8 mouse cellular contexts compared by ENCODE assay signal in genomic region chr3:88531348-88532298, GRCm38 (mm10). TPM values are rescaled to one million over a fixed set of nuclear protein-coding genes. Genes with fewer than 3 reads are reported as not detected.
DNase-seq lines count a peak whose midpoint lies in the region; ATAC-seq and TF ChIP-seq lines count a peak whose summit lies in the region.

No protein-coding gene starts in this region.

- under 1% methylated on average over 60 of the region's 63 CpGs for WGBS in hindbrain, postnatal 0 days

- DNase-seq in T-cell, adult 2 months (ENCODE audit: low spot score), result peak; percentile 82
- DNase-seq in cerebellum, postnatal 4 days (ENCODE audit: low spot score in 2 of 2), result peak; percentile 86 to 93
- peak; percentile 87 for DNase-seq in gastrocnemius, adult 2 months
- peak; percentile 93 for DNase-seq in hindbrain, postnatal 0 days (ENCODE audit: low spot score)
- peak; percentile 80 to 82 for DNase-seq in left cerebral cortex, adult 8-10 months (ENCODE audit: low spot score in 2 of 2)
- DNase-seq in right cerebral cortex, postnatal 10 days (ENCODE audit: low spot score in 2 of 2), result peak; percentile 93
- peak; percentile 88 for DNase-seq in urinary bladder, postnatal 25 days (ENCODE audit: low spot score)

- H3K9me3 ChIP-seq in hindbrain, postnatal 0 days (ENCODE audit: low read length), result no peaks in the 10 kb centered on the region
- H3K9me3 ChIP-seq in megakaryocyte, embryonic 14.5 days, result no peaks in the 10 kb centered on the region

- H3K4me3 ChIP-seq in gastrocnemius, adult 2 months, result peak overlapping the region; percentile 91
- peak overlapping the region; percentile 66 for H3K4me3 ChIP-seq in hindbrain, postnatal 0 days (ENCODE audit: low read length)
- peak overlapping the region; percentile 94 for H3K4me3 ChIP-seq in megakaryocyte, embryonic 14.5 days (replicated peaks)

- 0 out of 2 replicates have a peak, but pooled peaks cover under 1% of the 10 kb centered on the region for H3K36me3 ChIP-seq in hindbrain, postnatal 0 days (ENCODE audit: insufficient read depth, low read length)
- H3K36me3 ChIP-seq in megakaryocyte, embryonic 14.5 days (replicated peaks; ENCODE audit: low read length), result peaks cover 12% of the 10 kb centered on the region

- H3K27ac ChIP-seq in gastrocnemius, adult 2 months, result peak overlapping the region; percentile 93
- H3K27ac ChIP-seq in hindbrain, postnatal 0 days, result peak overlapping the region; percentile 92

- no peaks in the 10 kb centered on the region for H3K27me3 ChIP-seq in hindbrain, postnatal 0 days (ENCODE audit: insufficient read depth, low read length)
- peaks cover 49% of the 10 kb centered on the region for H3K27me3 ChIP-seq in megakaryocyte, embryonic 14.5 days (replicated peaks)

- TF ChIP-seq CTCF in gastrocnemius, adult 2 months (IDR thresholded peaks at IDR 0.05), result no peak
- no peak for TF ChIP-seq CTCF in hindbrain, postnatal 0 days (IDR thresholded peaks at IDR 0.05; ENCODE audit: low read depth)

- peaks cover 48% of the 10 kb centered on the region for H3K4me1 ChIP-seq in hindbrain, postnatal 0 days (ENCODE audit: insufficient read depth, low read length)
- H3K4me1 ChIP-seq in megakaryocyte, embryonic 14.5 days, result peaks cover 76% of the 10 kb centered on the region

- peak overlapping the region; percentile 87 for H3K4me2 ChIP-seq in hindbrain, postnatal 0 days (ENCODE audit: low read depth, low read length)

- intact Hi-C loops in gastrocnemius, adult 2 months (cut with DNase I), result no loop called here

- peak; percentile 86 for ATAC-seq in hindbrain, postnatal 0 days

- peak overlapping the region; percentile 94 for H3K9ac ChIP-seq in hindbrain, postnatal 0 days (replicated peaks; ENCODE audit: low read length)

RNA-seq across cellular contexts. Expression of gene Mex3a, which starts 0.6 kb away (rescaled TPM):
- total RNA-seq in gastrocnemius, adult 2 months (2021), result under 1 TPM; 0.15 to 0.20 TPM
- 52.3 and 54.5 TPM in 2 replicates for total RNA-seq in hindbrain, postnatal 0 days (2014; rRNA removed)
- polyA plus RNA-seq in hindbrain, postnatal 0 days (2015; fragmentation: Nextera tagmentation; extraction: Ambion mirVana), result 13.9 and 15.3 TPM in 2 replicates
- 1 to 10 TPM; 2.3 to 3.1 (median 2.6) TPM for total RNA-seq in left cerebral cortex, adult 8-10 months (2022)
- polyA plus RNA-seq in megakaryocyte, embryonic 14.5 days (2012; ENCODE audit: insufficient read depth, low replicate concordance), result 0.83 and 1.6 TPM in 2 replicates

RNA-seq across cellular contexts. Expression of gene Rab25, which starts 16.5 kb away (rescaled TPM):
- total RNA-seq in gastrocnemius, adult 2 months (2021), result not detected
- total RNA-seq in hindbrain, postnatal 0 days (2014; rRNA removed), result not detected in 2 replicates
- 0.44 and 1.3 TPM in 2 replicates for polyA plus RNA-seq in hindbrain, postnatal 0 days (2015; fragmentation: Nextera tagmentation; extraction: Ambion mirVana)
- not detected for total RNA-seq in left cerebral cortex, adult 8-10 months (2022)
- polyA plus RNA-seq in megakaryocyte, embryonic 14.5 days (2012; ENCODE audit: insufficient read depth, low replicate concordance), result 0.51 TPM in 1 of 2 replicates, not detected in the other

RNA-seq across cellular contexts. Expression of gene Lamtor2, which starts 21.3 kb away (rescaled TPM):
- 100 to 1,000 TPM in 1 of 2 experiments, 10 to 100 TPM in 1; 70.9 to 104 TPM for total RNA-seq in gastrocnemius, adult 2 months (2021)
- 45.1 and 59.2 TPM in 2 replicates for total RNA-seq in hindbrain, postnatal 0 days (2014; rRNA removed)
- 189 and 198 TPM in 2 replicates for polyA plus RNA-seq in hindbrain, postnatal 0 days (2015; fragmentation: Nextera tagmentation; extraction: Ambion mirVana)
- total RNA-seq in left cerebral cortex, adult 8-10 months (2022), result 100 to 1,000 TPM; 102 to 133 (median 110) TPM
- polyA plus RNA-seq in megakaryocyte, embryonic 14.5 days (2012; ENCODE audit: insufficient read depth, low replicate concordance), result 18.1 and 152 TPM in 2 replicates

RNA-seq across cellular contexts. Expression of gene Lmna, which starts 21.9 kb away (rescaled TPM):
- total RNA-seq in gastrocnemius, adult 2 months (2021), result 10 to 100 TPM; 67.5 to 82.5 TPM
- 59.7 and 60.8 TPM in 2 replicates for total RNA-seq in hindbrain, postnatal 0 days (2014; rRNA removed)
- 59.1 and 61.1 TPM in 2 replicates for polyA plus RNA-seq in hindbrain, postnatal 0 days (2015; fragmentation: Nextera tagmentation; extraction: Ambion mirVana)
- total RNA-seq in left cerebral cortex, adult 8-10 months (2022), result 10 to 100 TPM; 50.1 to 67.5 (median 60.3) TPM
- 607 and 1,158 TPM in 2 replicates for polyA plus RNA-seq in megakaryocyte, embryonic 14.5 days (2012; ENCODE audit: insufficient read depth, low replicate concordance)

RNA-seq across cellular contexts. Expression of gene Ubqln4, which starts 21.9 kb away (rescaled TPM):
- 10 to 100 TPM; 78.2 to 90.2 TPM for total RNA-seq in gastrocnemius, adult 2 months (2021)
- total RNA-seq in hindbrain, postnatal 0 days (2014; rRNA removed), result 119 and 131 TPM in 2 replicates
- polyA plus RNA-seq in hindbrain, postnatal 0 days (2015; fragmentation: Nextera tagmentation; extraction: Ambion mirVana), result 29.4 and 29.8 TPM in 2 replicates
- total RNA-seq in left cerebral cortex, adult 8-10 months (2022), result 100 to 1,000 TPM; 121 to 142 (median 129) TPM
- polyA plus RNA-seq in megakaryocyte, embryonic 14.5 days (2012; ENCODE audit: insufficient read depth, low replicate concordance), result 26.1 and 51.5 TPM in 2 replicates

Comparison
In these comparisons a context has a peak if more than half of its experiments do, and no peak if none do; other contexts are left out.
1. Peak in every context shown above with its lines: DNase-seq, ATAC-seq, H3K4me3 ChIP-seq and H3K27ac ChIP-seq.
2. RNA of gene Mex3a, which starts 0.6 kb away (total RNA-seq): 52.3 to 54.5 TPM in hindbrain, postnatal 0 days; 2.3 to 3.1 TPM in left cerebral cortex, adult 8-10 months and 0.15 to 0.20 TPM in gastrocnemius, adult 2 months; every median in the first group is over 10 times any median in the second.